10 mouse cellular contexts compared by ENCODE assay signal in genomic region chr6:142948955-142949357, GRCm38 (mm10). TPM values are rescaled to one million over a fixed set of nuclear protein-coding genes. Genes with fewer than 3 reads are reported as not detected.
DNase-seq lines count a peak whose midpoint lies in the region; ATAC-seq lines count a peak whose summit lies in the region.
"Had no signal": no experiment of that assay in that cellular context is flagged by ENCODE, and none has a peak within 500 bp of the region (broad histone marks: within the 10 kb centered on the region; RNA-seq: fewer than 3 reads in every experiment).

No protein-coding gene starts in this region.

- H3K27me3 ChIP-seq in forebrain, embryonic 13.5 days: no peaks in the 10 kb centered on the region
- no peaks in the 10 kb centered on the region for H3K27me3 ChIP-seq in forebrain, embryonic 11.5 days (ENCODE audit: control insufficient read depth, insufficient read depth, low read length)
- H3K27me3 ChIP-seq: liver, embryonic 15.5 days had no signal

- ATAC-seq in forebrain, embryonic 13.5 days: peak; percentile 62; the same call in 1 of the 2 replicates
- ATAC-seq in forebrain, embryonic 11.5 days (replicated peaks; ENCODE audit: low FRiP score): no peak

- H3K4me2 ChIP-seq in forebrain, embryonic 13.5 days: no peak overlapping the region
- no peak overlapping the region for H3K4me2 ChIP-seq in forebrain, embryonic 11.5 days (ENCODE audit: low read depth, low read length, severe bottlenecking)
- H3K4me2 ChIP-seq: liver, embryonic 15.5 days had no signal

- no peaks in the 10 kb centered on the region for H3K9me3 ChIP-seq in forebrain, embryonic 13.5 days (replicated peaks)
- no peaks in the 10 kb centered on the region for H3K9me3 ChIP-seq in forebrain, embryonic 11.5 days (ENCODE audit: control insufficient read depth, low read length)
- H3K9me3 ChIP-seq: liver, embryonic 15.5 days had no signal

- H3K36me3 ChIP-seq in forebrain, embryonic 13.5 days (ENCODE audit: poor library complexity, severe bottlenecking): no peaks in the 10 kb centered on the region
- H3K36me3 ChIP-seq in forebrain, embryonic 11.5 days (ENCODE audit: control insufficient read depth, insufficient read depth, low read length): no peaks in the 10 kb centered on the region
- H3K36me3 ChIP-seq: liver, embryonic 15.5 days had no signal

- peaks cover 17% of the 10 kb centered on the region for H3K4me1 ChIP-seq in forebrain, embryonic 13.5 days
- H3K4me1 ChIP-seq in forebrain, embryonic 11.5 days (replicated peaks; ENCODE audit: control insufficient read depth, insufficient read depth, low read length): no peaks in the 10 kb centered on the region

- DNase-seq in forebrain, embryonic 11.5 days (ENCODE audit: low spot score): no peak
- DNase-seq in right cerebral cortex, adult 18-20 months: peak; percentile 67
- no peak for DNase-seq in right cerebral cortex, postnatal 14 days
- peak; percentile 36 to 55 for DNase-seq in left cerebral cortex, adult 18-20 months (ENCODE audit: low spot score in 2 of 2)
- DNase-seq in right cerebral cortex, postnatal 36 days (ENCODE audit: low spot score in 2 of 2): peak; percentile 44 to 61
- DNase-seq in lung, postnatal 25 days (ENCODE audit: low spot score): no peak
- DNase-seq in urinary bladder, adult 18-20 months (ENCODE audit: low spot score in 2 of 2): no peak
- DNase-seq: retina, postnatal 1 day had no signal

- no peak overlapping the region for H3K27ac ChIP-seq in forebrain, embryonic 13.5 days
- H3K27ac ChIP-seq in forebrain, embryonic 11.5 days (ENCODE audit: low read depth, low read length): no peak overlapping the region
- H3K27ac ChIP-seq: liver, embryonic 15.5 days had no signal

- WGBS in forebrain, embryonic 13.5 days: 73% methylated on average over 5 of the region's 5 CpGs
- 81% methylated on average over 5 of the region's 5 CpGs for WGBS in forebrain, embryonic 11.5 days

- 0 out of 2 replicates have a peak overlapping the region, but pooled peaks have one; percentile 2 for H3K9ac ChIP-seq in forebrain, embryonic 13.5 days
- no peak overlapping the region for H3K9ac ChIP-seq in forebrain, embryonic 11.5 days (ENCODE audit: low read length)
- H3K9ac ChIP-seq: liver, embryonic 15.5 days had no signal

- H3K4me3 ChIP-seq in forebrain, embryonic 13.5 days: no peak overlapping the region
- no peak overlapping the region for H3K4me3 ChIP-seq in forebrain, embryonic 11.5 days (ENCODE audit: low read depth, low read length)
- H3K4me3 ChIP-seq: liver, embryonic 15.5 days had no signal

RNA-seq across cellular contexts. Expression of gene St8sia1, which starts 15.3 kb away (rescaled TPM):
- polyA plus RNA-seq in forebrain, embryonic 13.5 days (2015; fragmentation: Nextera tagmentation; extraction: Ambion mirVana): 4.2 and 4.8 TPM in 2 replicates
- 2.4 and 3.1 TPM in 2 replicates for polyA plus RNA-seq in forebrain, embryonic 11.5 days (2014; fragmentation: Nextera tagmentation; extraction: Ambion mirVana)
- total RNA-seq in left cerebral cortex, adult 18-20 months (2021): 10 to 100 TPM; 28.2 to 32.8 TPM

Comparison
In these comparisons a context has a peak if more than half of its experiments do, and no peak if none do; other contexts are left out.
1. DNase-seq: peak in right cerebral cortex, adult 18-20 months (single experiment), left cerebral cortex, adult 18-20 months (2 of 2) and right cerebral cortex, postnatal 36 days (2 of 2); none in forebrain, embryonic 11.5 days (single experiment), right cerebral cortex, postnatal 14 days (single experiment), lung, postnatal 25 days (single experiment) and urinary bladder, adult 18-20 months (0 of 2).